Comparison of ENCODE assay signal across 21 mouse cellular contexts in genomic region chrX:12093371-12093770, GRCm38 (mm10).
DNase-seq lines count a peak whose midpoint lies in the region; TF ChIP-seq lines count a peak whose summit lies in the region.
"Had no signal": no experiment of that assay in that cellular context is flagged by ENCODE, and none has a peak within 500 bp of the region (broad histone marks: within the 10 kb centered on the region; RNA-seq: fewer than 3 reads in every experiment).

No protein-coding gene starts in this region.

- H3K9me3 ChIP-seq in MEL (replicated peaks; ENCODE audit: insufficient read depth, low read length): no peaks in the 10 kb centered on the region
- H3K9me3 ChIP-seq in midbrain, embryonic 10.5 days (replicated peaks): no peaks in the 10 kb centered on the region
- H3K9me3 ChIP-seq: embryonic facial prominence, embryonic 10.5 days; embryonic facial prominence, embryonic 12.5 days; forebrain, embryonic 13.5 days; forebrain, embryonic 15.5 days; G1E had no signal

- peaks cover 8 to 24% of the 10 kb centered on the region in 2 experiments for H3K4me1 ChIP-seq in MEL (ENCODE audit: control insufficient read depth in 1 of 2, insufficient read depth in 2 of 2, low read length in 2 of 2)
- H3K4me1 ChIP-seq in midbrain, embryonic 10.5 days: peaks cover 39% of the 10 kb centered on the region

- no peak for TF ChIP-seq POLR2A in MEL (IDR thresholded peaks at IDR 0.05; ENCODE audit: control insufficient read depth in 1 of 2, insufficient read depth in 1 of 2, low read depth in 1 of 2, low read length in 2 of 2, poor library complexity in 1 of 2)

- no peak overlapping the region for H3K4me3 ChIP-seq in MEL (ENCODE audit: control insufficient read depth in 1 of 2, insufficient read depth in 1 of 2, low read depth in 2 of 2, low read length in 2 of 2)
- no peak overlapping the region for H3K4me3 ChIP-seq in midbrain, embryonic 10.5 days
- H3K4me3 ChIP-seq: embryonic facial prominence, embryonic 10.5 days; embryonic facial prominence, embryonic 12.5 days; forebrain, embryonic 13.5 days; forebrain, embryonic 15.5 days had no signal

- no peak for TF ChIP-seq CTCF in MEL (IDR thresholded peaks at IDR 0.05 in 2 of 3, conservative IDR thresholded peaks at IDR 0.05 in 1 of 3; ENCODE audit: control insufficient read depth in 1 of 3, insufficient read depth in 1 of 3, low read depth in 2 of 3, low read length in 3 of 3, poor library complexity in 1 of 3, severe bottlenecking in 1 of 3)

- H3K79me2 ChIP-seq in MEL (ENCODE audit: control insufficient read depth, insufficient read depth, low read length, poor library complexity): peaks cover 19% of the 10 kb centered on the region

- peaks cover 0 to 18% of the 10 kb centered on the region in 2 experiments for H3K36me3 ChIP-seq in MEL (ENCODE audit: control insufficient read depth in 1 of 2, insufficient read depth in 2 of 2, low read length in 2 of 2)
- peaks cover 16% of the 10 kb centered on the region for H3K36me3 ChIP-seq in midbrain, embryonic 10.5 days
- H3K36me3 ChIP-seq: embryonic facial prominence, embryonic 12.5 days; forebrain, embryonic 15.5 days; G1E had no signal

- H3K27me3 ChIP-seq in MEL (ENCODE audit: control insufficient read depth in 1 of 2, insufficient read depth in 2 of 2, low read length in 2 of 2): no peaks in the 10 kb centered on the region
- peaks cover 100% of the 10 kb centered on the region for H3K27me3 ChIP-seq in midbrain, embryonic 10.5 days (ENCODE audit: low read depth, poor library complexity, severe bottlenecking)
- H3K27me3 ChIP-seq: CH12.LX had no signal

- no peak overlapping the region for H3K9ac ChIP-seq in MEL (ENCODE audit: control insufficient read depth, low read depth, low read length, poor library complexity, severe bottlenecking)
- H3K9ac ChIP-seq: embryonic facial prominence, embryonic 12.5 days; forebrain, embryonic 13.5 days; forebrain, embryonic 15.5 days; forebrain, postnatal 0 days had no signal

- no peak for TF ChIP-seq RAD21 in MEL (IDR thresholded peaks at IDR 0.05; ENCODE audit: low read depth, low read length)

- WGBS in midbrain, embryonic 10.5 days: 82% methylated on average over 4 of the region's 4 CpGs

- DNase-seq in 416B (ENCODE audit: low read depth) (peak; percentile 53), MEL (ENCODE audit: low read depth, low spot score) (peak; percentile 24)
- DNase-seq in induced T-regulatory cell, adult 2 months (ENCODE audit: low read depth): peak; percentile 12
- no peak for DNase-seq in lung, postnatal 4 days
- DNase-seq in midbrain, embryonic 10.5 days (ENCODE audit: low spot score): no peak
- no peak for DNase-seq in right cerebral cortex, postnatal 10 days (ENCODE audit: low spot score in 2 of 2)
- DNase-seq: adrenal gland, adult 8-10 months; adrenal gland, postnatal 14 days; adrenal gland, postnatal 36 days; cerebellum, adult 11-12 months; cerebellum, adult 2 months; cerebellum, adult 9-10 months; cerebellum, postnatal 10 days; cerebellum, postnatal 25 days; forebrain, postnatal 0 days had no signal

- TF ChIP-seq EP300 in MEL (IDR thresholded peaks at IDR 0.05; ENCODE audit: low read depth in 1 of 2, low read length in 2 of 2): no peak

- no peak overlapping the region for H3K27ac ChIP-seq in MEL (ENCODE audit: control insufficient read depth, low read depth, low read length)
- H3K27ac ChIP-seq in midbrain, embryonic 10.5 days (replicated peaks): no peak overlapping the region
- H3K27ac ChIP-seq: embryonic facial prominence, embryonic 10.5 days; embryonic facial prominence, embryonic 12.5 days; forebrain, embryonic 13.5 days; forebrain, embryonic 15.5 days had no signal

TF ChIP-seq in MEL, 35 proteins besides CTCF, POLR2A, EP300 and RAD21:
- TF ChIP-seq MXI1 (IDR thresholded peaks at IDR 0.05; ENCODE audit: low read depth, low read length) (no peak), MYC (IDR thresholded peaks at IDR 0.05; ENCODE audit: low read depth, low read length) (no peak), SMC3 (IDR thresholded peaks at IDR 0.05; ENCODE audit: low read depth, low read length) (no peak), ZC3H11A (IDR thresholded peaks at IDR 0.05; ENCODE audit: low read depth, low read length) (no peak), KAT2A (conservative IDR thresholded peaks at IDR 0.05; ENCODE audit: low read depth, low read length) (no peak), UBTF (IDR thresholded peaks at IDR 0.05; ENCODE audit: borderline replicate concordance, insufficient read depth, low read depth, low read length) (no peak), HCFC1 (IDR thresholded peaks at IDR 0.05; ENCODE audit: low read depth, low read length) (no peak)

Comparison
In these comparisons a context has a peak if more than half of its experiments do, and no peak if none do; other contexts are left out.
1. DNase-seq: peak in 416B (single experiment), MEL (single experiment) and induced T-regulatory cell, adult 2 months (single experiment); none in lung, postnatal 4 days (0 of 2), midbrain, embryonic 10.5 days (single experiment) and right cerebral cortex, postnatal 10 days (0 of 2).